Mouse (Mus musculus) right cerebral cortex, postnatal 25 days (tissue): ENCODE measurements around the gene Ctnna3.
A peak's percentile ranks its signal among the peaks of the same experiment; 100 is the strongest.

ENCODE experiments used
- DNase-seq: peaks from one replicate; pipeline ENCODE4 v3.0.0; 2022

Ctnna3 gene

GRCm38 (mm10) chr10:63972300-63972699 is 542.4 kb downstream of the Ctnna3 start:
- no peak for DNase-seq

DNA sequence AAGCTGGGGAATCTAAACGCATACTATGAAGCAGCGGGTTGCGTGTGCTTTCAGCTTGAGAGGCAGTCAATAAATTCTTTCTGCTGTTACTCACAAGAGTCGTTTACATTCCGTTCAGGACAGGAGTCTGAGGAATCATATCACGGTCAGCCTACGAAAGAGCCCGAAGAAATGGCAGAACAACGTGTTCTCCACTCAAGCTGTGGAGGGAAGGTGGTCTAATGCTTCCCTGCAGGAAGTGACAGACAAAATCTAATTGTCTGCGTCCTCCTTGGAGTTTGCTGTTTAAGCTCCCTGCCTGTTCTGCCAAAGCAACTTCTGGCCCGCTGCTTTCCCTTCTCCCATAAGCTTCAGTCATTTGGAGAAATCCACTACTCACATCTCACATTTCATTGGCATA is 548.2 kb downstream of the Ctnna3 start:
- DNase-seq: no peak

DNA sequence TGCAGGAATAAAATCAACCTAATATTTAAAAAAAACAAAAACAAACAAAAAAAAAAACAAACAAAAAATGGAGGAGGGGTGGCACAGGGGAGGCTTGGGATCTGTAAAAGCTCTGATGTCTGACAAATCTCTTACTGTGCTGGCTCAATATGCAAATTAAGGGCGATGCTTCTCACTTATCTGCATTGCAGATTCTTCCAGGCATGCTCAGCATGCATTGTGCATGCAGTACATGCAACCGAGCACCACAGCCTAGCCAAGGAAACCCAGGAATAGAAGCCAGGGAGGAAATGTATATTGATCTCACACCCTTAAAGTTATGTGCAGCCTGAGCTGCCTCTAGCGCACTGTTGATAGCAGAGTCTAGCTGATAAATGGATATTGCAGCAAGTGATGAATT is 548.6 kb downstream of the Ctnna3 start:
- no peak for DNase-seq

GRCm38 (mm10) chr10:63978969-63979368 is 549.1 kb downstream of the Ctnna3 start:
- DNase-seq: no peak

GRCm38 (mm10) chr10:63979410-63979809 is 549.5 kb downstream of the Ctnna3 start:
- DNase-seq: no peak

- no peak for DNase-seq
These were observed 555.7 kb downstream of the Ctnna3 start for GRCm38 (mm10) chr10:63985576-63985975.

DNA sequence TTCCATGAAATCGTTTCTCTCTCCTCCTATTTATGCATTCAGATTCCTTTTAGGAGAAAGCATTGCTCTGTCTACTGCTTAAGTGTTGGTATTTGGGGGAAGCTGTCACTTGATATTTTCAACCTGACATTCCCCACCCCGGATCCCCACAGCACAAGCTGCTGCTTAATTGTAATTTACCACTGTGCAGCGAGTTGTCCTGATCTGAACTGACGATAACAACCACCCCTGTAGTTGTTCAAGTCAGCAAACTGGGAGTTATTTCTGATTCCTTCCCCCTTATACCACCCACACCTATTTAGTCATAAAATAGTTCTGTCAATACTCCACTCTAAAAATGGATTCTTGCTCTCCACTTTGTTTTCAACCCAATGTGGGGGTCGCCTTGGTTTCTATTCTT is 564.4 kb downstream of the Ctnna3 start:
- DNase-seq: no peak

DNA sequence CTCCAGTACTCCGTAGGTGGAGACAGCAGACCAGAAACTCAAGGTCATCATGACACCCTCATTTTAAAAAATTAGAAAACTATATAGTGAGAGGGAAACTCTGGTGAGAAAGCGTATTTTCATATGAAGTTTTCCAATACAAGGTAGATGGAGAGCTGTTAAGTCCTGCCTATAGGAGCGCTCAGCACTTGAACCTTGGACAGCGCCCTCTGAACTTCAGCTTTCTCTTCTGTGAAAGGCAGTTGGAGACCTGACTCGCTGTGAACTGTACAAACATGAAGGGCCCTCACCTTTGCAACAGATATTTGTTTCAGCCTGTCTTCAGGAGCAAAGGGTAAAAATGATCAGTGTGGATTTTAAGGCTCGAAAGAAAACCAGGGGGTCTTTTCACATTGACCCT is 571.6 kb downstream of the Ctnna3 start:
- DNase-seq: no peak

GRCm38 (mm10) chr10:64001996-64002395 is 572.1 kb downstream of the Ctnna3 start:
- no peak for DNase-seq

GRCm38 (mm10) chr10:64020347-64020746 is 590.4 kb downstream of the Ctnna3 start:
- no peak for DNase-seq

- DNase-seq: peak; percentile 24
These were observed 593.4 kb downstream of the Ctnna3 start for GRCm38 (mm10) chr10:64023340-64023739.

DNA sequence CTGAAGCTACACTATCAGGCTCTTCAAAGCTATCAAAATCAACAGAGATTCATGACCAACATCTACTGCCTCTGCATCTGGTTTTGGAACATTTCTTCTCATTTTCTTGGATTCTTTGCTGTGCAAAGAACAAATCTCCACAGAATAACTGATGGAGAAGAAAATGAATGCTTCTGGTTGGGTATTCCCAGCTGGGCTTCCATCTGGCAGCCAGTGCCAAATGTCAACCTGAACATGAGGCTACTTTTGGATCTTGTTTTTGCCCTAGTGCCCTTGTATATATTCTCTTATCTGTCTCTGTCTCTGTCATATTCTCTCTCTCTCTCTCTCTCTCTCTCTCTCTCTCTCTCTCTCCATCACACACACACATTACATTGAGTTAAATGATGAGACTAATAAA is 601.0 kb downstream of the Ctnna3 start:
- no peak for DNase-seq

DNA sequence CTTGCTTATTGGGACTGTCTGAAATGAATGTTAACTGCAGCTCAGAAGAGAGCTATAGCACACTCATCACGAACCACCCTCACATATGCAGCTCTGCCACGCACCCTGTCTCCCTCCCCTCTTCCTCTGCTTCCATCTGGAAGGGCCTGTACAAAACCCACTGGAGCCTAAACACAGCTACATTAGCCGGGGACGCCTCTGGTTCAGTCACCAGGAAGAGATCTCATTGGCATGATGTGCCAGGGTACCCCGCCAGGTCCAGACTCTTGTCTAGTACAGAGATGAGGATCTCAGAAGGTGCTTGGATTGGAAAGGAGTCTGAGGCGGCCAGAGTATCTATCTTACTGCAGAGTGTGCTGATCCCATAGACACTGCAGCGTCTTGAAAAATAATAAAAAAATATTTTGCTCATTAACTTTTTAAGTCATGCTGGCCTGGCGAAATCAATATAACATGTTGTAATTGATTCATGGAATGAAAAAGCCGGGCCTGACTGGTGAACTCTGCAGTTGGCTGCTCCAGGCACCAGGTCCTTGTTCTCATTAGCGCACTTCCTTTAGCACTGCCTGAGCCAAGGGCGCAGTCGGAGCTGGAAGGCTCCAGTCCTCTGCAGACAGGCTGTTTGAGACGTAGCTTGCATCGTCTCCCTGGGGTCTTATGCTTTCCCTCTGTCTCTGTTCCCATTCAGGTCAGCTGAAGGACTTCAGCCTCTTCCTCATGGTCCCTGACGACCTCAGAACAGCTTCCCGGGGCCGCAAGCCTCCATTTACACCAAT is 610.0 kb downstream of the Ctnna3 start:
- peak; percentile 39 for DNase-seq

GRCm38 (mm10) chr10:64041218-64041617 is 611.3 kb downstream of the Ctnna3 start:
- DNase-seq: no peak

- DNase-seq: no peak
These were observed 612.0 kb downstream of the Ctnna3 start for GRCm38 (mm10) chr10:64041892-64042291.

GRCm38 (mm10) chr10:64049151-64049550 is 619.3 kb downstream of the Ctnna3 start:
- no peak for DNase-seq

DNA sequence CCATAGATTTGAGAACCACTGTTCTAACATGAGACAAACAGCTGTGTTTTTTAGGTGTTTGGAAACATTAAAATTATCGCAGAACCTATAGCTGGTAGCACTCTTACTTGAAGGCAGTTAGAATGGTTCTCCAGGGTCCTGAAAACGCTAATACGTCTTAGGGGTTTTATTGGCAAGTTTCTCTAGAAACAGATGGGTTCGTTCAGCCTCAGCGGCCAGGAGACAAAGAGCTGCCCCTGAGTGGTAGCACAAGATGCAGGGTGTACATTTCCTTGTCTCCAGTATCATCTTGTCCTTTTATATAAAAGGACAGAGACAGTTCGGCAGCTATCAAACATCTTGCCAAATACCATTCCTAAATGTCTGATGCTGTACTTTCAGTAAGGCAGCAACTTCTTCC is 620.0 kb downstream of the Ctnna3 start:
- DNase-seq: no peak

DNA sequence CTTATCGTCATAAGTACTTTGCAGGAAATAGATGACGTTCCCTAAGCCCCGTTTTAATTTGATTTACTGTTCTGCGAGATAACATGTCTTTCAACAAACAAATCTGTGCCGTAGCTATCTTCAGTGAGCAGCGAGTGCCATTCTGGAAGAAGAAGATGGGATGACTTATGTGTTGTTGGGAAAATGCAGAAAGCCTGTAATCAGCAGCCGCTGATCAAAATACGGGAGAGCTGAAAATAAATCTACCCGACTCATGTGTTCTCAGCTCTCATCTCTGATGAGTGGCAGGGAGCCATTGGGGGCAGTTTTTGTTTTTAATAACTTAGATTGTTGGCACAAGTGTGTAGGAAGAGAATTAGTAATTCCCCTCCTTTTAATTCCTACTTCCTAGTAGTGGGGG is 633.8 kb downstream of the Ctnna3 start:
- DNase-seq: no peak

- DNase-seq: peak; percentile 78
These were observed 646.0 kb downstream of the Ctnna3 start for GRCm38 (mm10) chr10:64075944-64076343.

GRCm38 (mm10) chr10:64076410-64077052 is 646.6 kb downstream of the Ctnna3 start:
- DNase-seq: peak; percentile 27

DNA sequence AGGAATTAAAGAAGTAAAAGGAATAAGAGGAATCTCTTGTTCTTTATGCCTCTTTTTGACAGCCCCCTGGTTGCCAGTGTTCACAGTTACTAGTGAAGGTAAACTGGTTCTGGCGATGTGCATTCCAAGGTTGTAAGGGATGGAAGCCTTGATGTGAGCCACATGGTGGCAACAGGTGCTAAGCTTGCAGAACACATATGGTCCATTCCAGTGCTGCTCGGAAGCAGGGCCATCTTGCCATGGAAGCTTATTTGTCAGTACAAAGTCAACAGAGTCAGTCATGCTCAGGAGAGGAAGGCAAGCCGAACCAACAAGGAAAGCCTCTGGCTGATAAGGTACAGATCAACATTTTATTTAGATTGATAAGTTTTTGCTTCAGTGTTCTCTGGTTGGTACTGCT is 652.4 kb downstream of the Ctnna3 start:
- DNase-seq: no peak

DNA sequence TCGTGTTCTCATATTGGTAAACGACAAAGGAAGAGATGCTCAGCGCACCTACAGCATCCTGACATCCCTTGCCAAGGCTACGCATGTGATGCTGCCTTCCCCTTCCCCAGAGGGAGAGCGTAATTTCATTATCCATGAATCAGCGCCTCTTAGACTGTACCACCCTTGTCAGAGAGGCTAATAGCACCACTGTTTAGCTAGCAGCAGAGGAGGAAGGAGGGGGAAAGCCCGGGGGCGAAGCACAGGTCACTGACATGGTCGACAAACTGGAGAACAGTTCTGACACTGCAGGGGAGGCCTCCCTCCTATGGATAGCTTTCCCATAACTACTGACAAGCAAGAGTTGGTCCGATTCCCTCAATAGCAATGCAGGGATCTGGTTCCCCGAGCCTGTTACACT is 653.9 kb downstream of the Ctnna3 start:
- peak; percentile 32 for DNase-seq

DNA sequence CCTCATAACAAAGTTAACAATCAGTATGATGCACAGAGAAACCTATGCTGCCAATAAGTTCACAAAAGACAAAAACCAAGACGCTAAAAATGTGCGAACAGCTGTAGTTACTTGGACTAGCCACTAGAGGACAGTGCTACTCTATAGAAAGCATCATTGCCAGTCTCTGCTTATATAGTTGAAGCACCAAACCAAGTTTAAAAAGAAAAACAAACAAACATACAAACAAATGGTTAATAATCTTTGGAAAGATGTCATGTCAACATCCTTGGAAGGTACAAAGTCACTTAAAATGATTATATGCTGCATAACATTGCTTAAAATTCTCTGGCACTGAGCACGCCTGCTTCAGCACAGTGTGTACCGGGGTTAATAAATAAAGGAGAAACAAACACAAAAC is 654.6 kb downstream of the Ctnna3 start:
- DNase-seq: no peak

DNA sequence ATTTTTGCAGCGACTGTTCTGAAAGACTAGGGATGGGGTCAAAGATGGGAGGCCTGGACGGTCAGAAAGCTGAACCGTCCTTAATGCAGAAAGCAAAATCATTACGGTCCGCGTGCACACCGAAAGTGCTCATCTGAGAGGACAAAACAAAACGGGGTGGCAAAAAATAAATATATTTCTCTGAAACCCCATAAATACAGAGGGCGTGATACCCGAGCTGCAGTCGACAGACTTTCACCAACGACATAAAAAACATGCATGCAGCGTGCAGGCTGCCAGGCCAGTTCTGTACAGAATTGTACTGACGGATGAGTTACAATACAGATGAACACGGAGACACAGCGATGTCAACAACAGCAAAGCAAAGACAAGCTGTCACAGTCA is 656.3 kb downstream of the Ctnna3 start:
- DNase-seq: peak; percentile 39
